Mouse (Mus musculus): ENCODE data around the gene Lad1. TPM values are rescaled to one million over a fixed set of nuclear protein-coding genes. Genes with fewer than 3 reads are reported as not detected.

The Lad1 gene
- polyA plus RNA-seq, 1 experiment = 0.46 TPM

DNA sequence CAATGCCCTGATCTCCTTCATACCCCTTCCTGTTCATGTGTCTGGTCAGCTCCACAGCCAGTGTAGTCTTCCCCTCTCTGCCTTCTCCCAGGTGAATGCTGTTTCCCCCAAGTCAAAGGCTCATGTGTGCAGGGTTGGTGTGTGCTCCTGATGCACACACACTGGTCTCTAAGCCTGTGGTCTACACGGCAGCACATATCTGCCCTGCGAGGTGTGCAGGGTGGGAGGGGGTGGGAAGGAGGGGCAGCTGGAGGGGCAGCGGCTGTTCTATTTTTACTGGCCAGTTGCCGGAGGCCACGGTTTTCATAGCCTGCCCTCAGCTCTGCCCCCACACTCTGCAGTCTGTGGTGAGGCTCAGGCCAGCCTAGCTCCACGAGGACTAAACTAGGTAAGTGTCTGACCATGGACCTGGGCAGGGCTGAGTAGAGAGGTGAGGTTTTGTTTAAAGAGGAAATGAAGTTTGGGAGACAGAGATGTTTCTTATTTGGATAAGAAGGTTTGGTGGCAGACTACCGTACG is 19.2 kb upstream of the Lad1 start:
- TF ChIP-seq MYOD1 (IDR thresholded peaks at IDR 0.05; ENCODE audit: control insufficient read depth in 1 of 3, insufficient read length in 2 of 3, low read depth in 2 of 3) = peak in 1 of 3 experiments; percentile 69
- TF ChIP-seq POLR2AphosphoS2 (IDR thresholded peaks at IDR 0.05; ENCODE audit: insufficient read length, low read depth) = peak; percentile 85
- TF ChIP-seq POLR2A (IDR thresholded peaks at IDR 0.05; ENCODE audit: insufficient read length, low read depth) = peak; percentile 68
- peak in 2 of 3 experiments; percentile 57 to 72 for TF ChIP-seq MYOG (IDR thresholded peaks at IDR 0.05; ENCODE audit: control insufficient read depth in 1 of 3, insufficient read depth in 1 of 3, insufficient read length in 2 of 3, low read depth in 2 of 3)
- no peak for TF ChIP-seq USF1 (IDR thresholded peaks at IDR 0.05; ENCODE audit: low read depth)
- Histone ChIP-seq H3K4me3 (peak overlapping the region; percentile 64), H3K79me2 (ENCODE audit: control insufficient read depth, insufficient read depth) (peaks cover 13% of the 10 kb centered on the region), H3K4me2 (ENCODE audit: low read depth) (peak overlapping the region; percentile 82), H3K36me3 (ENCODE audit: control insufficient read depth, insufficient read depth) (no peaks in the 10 kb centered on the region), H3K27me3 (ENCODE audit: control insufficient read depth, insufficient read depth, insufficient read length) (no peaks in the 10 kb centered on the region), H3ac (ENCODE audit: control insufficient read depth, insufficient read length) (peak overlapping the region; percentile 31)

- Histone ChIP-seq H3K36me3 (ENCODE audit: control insufficient read depth, insufficient read depth) (no peaks in the 10 kb centered on the region), H3K79me2 (ENCODE audit: control insufficient read depth, insufficient read depth) (peaks cover 13% of the 10 kb centered on the region), H3K4me2 (ENCODE audit: low read depth) (peak overlapping the region; percentile 82), H3ac (ENCODE audit: control insufficient read depth, insufficient read length) (peak overlapping the region; percentile 31), H3K27me3 (ENCODE audit: control insufficient read depth, insufficient read depth, insufficient read length) (no peaks in the 10 kb centered on the region), H3K4me3 (peak overlapping the region; percentile 64)
- TF ChIP-seq E2F4 (IDR thresholded peaks at IDR 0.05; ENCODE audit: insufficient read depth) = no peak
- TF ChIP-seq CEBPB (IDR thresholded peaks at IDR 0.05; ENCODE audit: insufficient read depth, poor library complexity, severe bottlenecking) = no peak
- no peak for TF ChIP-seq USF1 (IDR thresholded peaks at IDR 0.05; ENCODE audit: low read depth)
- TF ChIP-seq TCF12 (IDR thresholded peaks at IDR 0.05; ENCODE audit: insufficient read depth, poor library complexity, severe bottlenecking) = no peak
- peak; percentile 70 for TF ChIP-seq POLR2AphosphoS2 (IDR thresholded peaks at IDR 0.05; ENCODE audit: insufficient read length, low read depth)
- peak in 1 of 3 experiments; percentile 50 for TF ChIP-seq MYOG (IDR thresholded peaks at IDR 0.05; ENCODE audit: control insufficient read depth in 1 of 3, insufficient read depth in 1 of 3, insufficient read length in 2 of 3, low read depth in 2 of 3)
- peak in 1 of 3 experiments; percentile 51 for TF ChIP-seq MYOD1 (IDR thresholded peaks at IDR 0.05; ENCODE audit: control insufficient read depth in 1 of 3, insufficient read length in 2 of 3, low read depth in 2 of 3)
- TF ChIP-seq POLR2A (IDR thresholded peaks at IDR 0.05; ENCODE audit: insufficient read length, low read depth) = peak; percentile 44
- no peak for TF ChIP-seq SRF (IDR thresholded peaks at IDR 0.05; ENCODE audit: control insufficient read depth, insufficient read length, low read depth)
- no peak for TF ChIP-seq REST (IDR thresholded peaks at IDR 0.05; ENCODE audit: insufficient read depth, insufficient read length)
Observed at GRCm38 (mm10) chr1:135800192-135800950, 18.0 kb upstream of the Lad1 start.

- H3ac ChIP-seq (ENCODE audit: control insufficient read depth, insufficient read length) = no peak overlapping the region
- no peaks in the 10 kb centered on the region for H3K79me2 ChIP-seq (ENCODE audit: control insufficient read depth, insufficient read depth)
- H3K4me2 ChIP-seq (ENCODE audit: low read depth) = no peak overlapping the region
- peaks cover 8% of the 10 kb centered on the region for H3K36me3 ChIP-seq (ENCODE audit: control insufficient read depth, insufficient read depth)
- no peaks in the 10 kb centered on the region for H3K27me3 ChIP-seq (ENCODE audit: control insufficient read depth, insufficient read depth, insufficient read length)
- no peak overlapping the region for H3K4me3 ChIP-seq
- no peak for TF ChIP-seq MAX (IDR thresholded peaks at IDR 0.05; ENCODE audit: low read depth)
- TF ChIP-seq CEBPB (IDR thresholded peaks at IDR 0.05; ENCODE audit: insufficient read depth, poor library complexity, severe bottlenecking) = no peak
- TF ChIP-seq POLR2A (IDR thresholded peaks at IDR 0.05; ENCODE audit: insufficient read length, low read depth) = no peak
- no peak for TF ChIP-seq REST (IDR thresholded peaks at IDR 0.05; ENCODE audit: insufficient read depth, insufficient read length)
- TF ChIP-seq TCF3 (IDR thresholded peaks at IDR 0.05; ENCODE audit: insufficient read length, low read depth) = no peak
- TF ChIP-seq E2F4 (IDR thresholded peaks at IDR 0.05; ENCODE audit: insufficient read depth) = no peak
- TF ChIP-seq SRF (IDR thresholded peaks at IDR 0.05; ENCODE audit: control insufficient read depth, insufficient read length, low read depth) = no peak
- TF ChIP-seq MYOG (IDR thresholded peaks at IDR 0.05; ENCODE audit: control insufficient read depth in 1 of 3, insufficient read depth in 1 of 3, insufficient read length in 2 of 3, low read depth in 2 of 3) = no peak
- TF ChIP-seq USF1 (IDR thresholded peaks at IDR 0.05; ENCODE audit: low read depth) = no peak
- no peak for TF ChIP-seq TCF12 (IDR thresholded peaks at IDR 0.05; ENCODE audit: insufficient read depth, poor library complexity, severe bottlenecking)
- TF ChIP-seq MYOD1 (IDR thresholded peaks at IDR 0.05; ENCODE audit: control insufficient read depth in 1 of 3, insufficient read length in 2 of 3, low read depth in 2 of 3) = no peak
- no peak for TF ChIP-seq POLR2AphosphoS2 (IDR thresholded peaks at IDR 0.05; ENCODE audit: insufficient read length, low read depth)
Observed at GRCm38 (mm10) chr1:135807546-135807945, 10.9 kb upstream of the Lad1 start.

GRCm38 (mm10) chr1:135810180-135810579 is 8.2 kb upstream of the Lad1 start:
- Histone ChIP-seq H3K36me3 (ENCODE audit: control insufficient read depth, insufficient read depth) (peaks cover 8% of the 10 kb centered on the region), H3K4me3 (no peak overlapping the region), H3ac (ENCODE audit: control insufficient read depth, insufficient read length) (no peak overlapping the region), H3K79me2 (ENCODE audit: control insufficient read depth, insufficient read depth) (no peaks in the 10 kb centered on the region), H3K4me2 (ENCODE audit: low read depth) (no peak overlapping the region), H3K27me3 (ENCODE audit: control insufficient read depth, insufficient read depth, insufficient read length) (no peaks in the 10 kb centered on the region)
- no peak for TF ChIP-seq MYOD1 (IDR thresholded peaks at IDR 0.05; ENCODE audit: control insufficient read depth in 1 of 3, insufficient read length in 2 of 3, low read depth in 2 of 3)
- peak; percentile 62 for TF ChIP-seq POLR2AphosphoS2 (IDR thresholded peaks at IDR 0.05; ENCODE audit: insufficient read length, low read depth)
- no peak for TF ChIP-seq TCF3 (IDR thresholded peaks at IDR 0.05; ENCODE audit: insufficient read length, low read depth)
- peak; percentile 23 for TF ChIP-seq POLR2A (IDR thresholded peaks at IDR 0.05; ENCODE audit: insufficient read length, low read depth)
- TF ChIP-seq MAX (IDR thresholded peaks at IDR 0.05; ENCODE audit: low read depth) = no peak
